Mouse (Mus musculus) gastrocnemius, postnatal 25 days (tissue): Measurements from ENCODE around the gene Cops9. TPM values are rescaled to one million over a fixed set of nuclear protein-coding genes. Genes with fewer than 3 reads are reported as not detected.

Experiments used
- DNase-seq: peaks from one replicate; pipeline ENCODE4 v3.0.0; 2022
- total RNA-seq, 2 experiments: library from RNA; stranded (reverse); gene quantifications; 1 replicate in 1 of 2; 2 replicates in 1 of 2; pipeline ENCODE4 v1.2.3; 2021

Gene Cops9
- total RNA-seq, 2 experiments from 2014 or later, result 187 to 194 TPM

GRCm38 (mm10) chr1:92647026-92647425 lies 5.2 kb upstream of the Cops9 start:
- no peak for DNase-seq

- no peak for DNase-seq
Observed at GRCm38 (mm10) chr1:92646601-92647000, 4.8 kb upstream of the Cops9 start.

GRCm38 (mm10) chr1:92646111-92646510 lies 4.3 kb upstream of the Cops9 start:
- DNase-seq, result no peak

GRCm38 (mm10) chr1:92644916-92645315 lies 3.1 kb upstream of the Cops9 start:
- DNase-seq, result no peak

GRCm38 (mm10) chr1:92643691-92644090 lies 1.9 kb upstream of the Cops9 start:
- no peak for DNase-seq

- DNase-seq, result no peak
Observed at GRCm38 (mm10) chr1:92640393-92640792, 1.4 kb downstream of the Cops9 start.

GRCm38 (mm10) chr1:92638736-92639135 lies 3.0 kb downstream of the Cops9 start:
- DNase-seq, result no peak

GRCm38 (mm10) chr1:92638181-92638580 lies 3.6 kb downstream of the Cops9 start:
- DNase-seq, result no peak

- no peak for DNase-seq
Observed at GRCm38 (mm10) chr1:92637501-92638172, 4.1 kb downstream of the Cops9 start.

GRCm38 (mm10) chr1:92636676-92637075 lies 5.1 kb downstream of the Cops9 start:
- no peak for DNase-seq

GRCm38 (mm10) chr1:92636015-92636414 lies 5.8 kb downstream of the Cops9 start:
- DNase-seq, result no peak

GRCm38 (mm10) chr1:92634976-92635599 lies 6.7 kb downstream of the Cops9 start:
- no peak for DNase-seq

GRCm38 (mm10) chr1:92634569-92634968 lies 7.2 kb downstream of the Cops9 start:
- DNase-seq, result no peak

- no peak for DNase-seq
Observed at GRCm38 (mm10) chr1:92633726-92634125, 8.1 kb downstream of the Cops9 start.

GRCm38 (mm10) chr1:92632948-92633347 lies 8.8 kb downstream of the Cops9 start:
- DNase-seq, result no peak

GRCm38 (mm10) chr1:92632196-92632595 lies 9.6 kb downstream of the Cops9 start:
- DNase-seq, result no peak

GRCm38 (mm10) chr1:92628227-92628626 lies 13.6 kb downstream of the Cops9 start:
- DNase-seq, result no peak

- DNase-seq, result no peak
Observed at GRCm38 (mm10) chr1:92618360-92618759, 23.4 kb downstream of the Cops9 start.

- DNase-seq, result no peak
Observed at GRCm38 (mm10) chr1:92617488-92617887, 24.3 kb downstream of the Cops9 start, which contains the start of gene Olfr12. Gene Olfr12, plus strand, starts transcription at chr1:92617788.

- no peak for DNase-seq
Observed at GRCm38 (mm10) chr1:92616046-92616445, 25.7 kb downstream of the Cops9 start.

- DNase-seq, result no peak
Observed at GRCm38 (mm10) chr1:92614516-92614915, 27.3 kb downstream of the Cops9 start.

GRCm38 (mm10) chr1:92613175-92613574 lies 28.6 kb downstream of the Cops9 start:
- no peak for DNase-seq

GRCm38 (mm10) chr1:92611008-92611407 lies 30.8 kb downstream of the Cops9 start:
- DNase-seq, result no peak

- no peak for DNase-seq
Observed at GRCm38 (mm10) chr1:92607711-92608110, 34.1 kb downstream of the Cops9 start.
